Mouse (Mus musculus) liver, postnatal 0 days (tissue): ENCODE results near the gene Hoxa3.

Experiments
- CTCF ChIP-seq: sonication (generic); IDR thresholded peaks from 2 replicates; pipeline ENCODE4 v1.5.1; 2016; ENCODE audit warnings: antibody characterized with exemption, low read depth
- EP300 ChIP-seq: IDR thresholded peaks from 2 replicates; pipeline ENCODE4 v1.6.1; 2016; ENCODE audit warnings: antibody characterized with exemption, low read depth, mild to moderate bottlenecking

DNA sequence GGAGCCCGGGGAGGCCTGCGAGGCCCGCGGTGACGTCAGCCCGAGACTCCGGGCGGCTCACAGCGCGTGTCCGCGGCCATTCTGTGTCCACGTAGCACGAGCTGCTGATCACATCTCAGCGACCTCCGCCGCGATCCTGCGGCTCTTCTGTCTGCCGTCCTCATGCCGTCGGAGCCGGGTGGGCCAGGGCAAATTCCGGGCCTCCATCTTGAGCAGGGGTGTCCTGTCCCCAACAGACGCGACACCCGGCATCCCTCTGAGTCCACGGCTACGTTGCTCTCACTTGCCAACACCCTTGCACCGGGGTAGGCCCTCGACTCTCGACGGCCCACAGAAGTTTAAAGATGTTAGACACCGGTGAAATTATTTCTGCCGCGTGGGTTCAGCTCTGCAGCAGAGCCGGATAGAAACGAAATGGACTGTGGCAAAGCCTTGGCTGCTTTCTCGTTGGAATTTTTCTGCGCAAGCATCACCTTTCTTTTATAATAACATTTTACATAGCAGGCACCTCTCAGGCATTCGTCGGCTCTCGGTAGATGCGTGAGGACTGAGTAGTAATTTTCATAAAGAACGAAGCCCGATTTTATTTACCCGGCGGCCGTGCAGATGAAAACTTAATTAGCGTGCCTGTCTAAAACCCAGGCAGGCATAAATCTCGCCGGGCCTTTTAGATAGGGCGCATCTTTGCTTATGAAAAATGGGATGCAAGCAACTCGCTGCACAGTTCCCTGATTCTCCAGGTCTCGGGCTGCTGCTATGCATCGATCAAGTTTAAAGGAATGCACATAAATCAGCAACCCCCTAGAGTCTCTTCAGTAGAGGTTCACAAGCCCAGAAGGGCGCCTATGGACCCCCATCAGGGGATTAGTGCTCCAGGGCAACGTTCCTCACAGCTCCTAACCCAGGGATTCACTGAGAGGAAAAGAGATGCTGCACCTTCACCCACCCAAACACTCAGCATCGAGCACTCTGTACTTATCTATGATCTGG lies 40.7 kb upstream of the Hoxa3 start:
- no peak for TF ChIP-seq CTCF
- TF ChIP-seq EP300 = no peak
